Mouse (Mus musculus) midbrain, embryonic 13.5 days (tissue): ENCODE results near the gene Rsf1. TPM values are rescaled to one million over a fixed set of nuclear protein-coding genes. Genes with fewer than 3 reads are reported as not detected.

Experiments used
- ATAC-seq: fragments of 200-750 bp; cut with Nextera tagmentation; 2 replicates; pipeline ENCODE4 v1.8.0; 2017; ENCODE audit warnings: mild to moderate bottlenecking, moderate TSS enrichment, moderate library complexity
- H3K27ac ChIP-seq: fragments of 300-500 bp; sonication (generic); 2 replicates; pipeline ENCODE4 v1.5.1; 2015; ENCODE audit warnings: inconsistent platforms, mild to moderate bottlenecking, moderate library complexity
- H3K27me3 ChIP-seq: fragments of 300-500 bp; sonication (generic); 2 replicates; pipeline ENCODE4 v1.6.1; 2015; ENCODE audit warnings: mild to moderate bottlenecking, inconsistent platforms
- H3K36me3 ChIP-seq: fragments of 300-500 bp; sonication (generic); 2 replicates; pipeline ENCODE4 v1.6.1; 2015; ENCODE audit warnings: mild to moderate bottlenecking, inconsistent platforms
- H3K4me1 ChIP-seq: fragments of 300-500 bp; sonication (generic); replicated peaks from 2 replicates; pipeline ENCODE4 v1.6.1; 2015; ENCODE audit warnings: inconsistent platforms
- H3K4me2 ChIP-seq: fragments of 300-500 bp; sonication (generic); replicated peaks from 2 replicates; pipeline ENCODE4 v1.6.1; 2015; ENCODE audit warnings: moderate library complexity, mild to moderate bottlenecking, inconsistent platforms
- H3K4me3 ChIP-seq: fragments of 300-500 bp; sonication (generic); replicated peaks from 2 replicates; pipeline ENCODE4 v1.5.1; 2015; ENCODE audit warnings: mild to moderate bottlenecking, inconsistent platforms
- H3K9ac ChIP-seq: fragments of 300-500 bp; sonication (generic); replicated peaks from 2 replicates; pipeline ENCODE4 v1.6.1; 2015; ENCODE audit warnings: mild to moderate bottlenecking, inconsistent platforms
- H3K9me3 ChIP-seq: fragments of 300-500 bp; sonication (generic); 2 replicates; pipeline ENCODE4 v1.6.1; 2016; ENCODE audit warnings: mild to moderate bottlenecking, inconsistent platforms
- WGBS: fragments of 180-500 bp; shearing (Covaris S2); methylation state at CpG from one replicate; pipeline ENCODE4 v1.1.7; 2015; 5-methylcytosine and 5-hydroxymethylcytosine counted together
- polyA plus RNA-seq: library from polyadenylated mRNA; unstranded; fragments of >200 nt; fragmentation: Nextera tagmentation; extraction: Ambion mirVana; gene quantifications from 2 replicates; pipeline ENCODE4 v1.2.1, GENCODE M21; 2015

The Rsf1 gene
- polyA plus RNA-seq, 1 experiment from 2014 or later = 35.6 TPM

DNA sequence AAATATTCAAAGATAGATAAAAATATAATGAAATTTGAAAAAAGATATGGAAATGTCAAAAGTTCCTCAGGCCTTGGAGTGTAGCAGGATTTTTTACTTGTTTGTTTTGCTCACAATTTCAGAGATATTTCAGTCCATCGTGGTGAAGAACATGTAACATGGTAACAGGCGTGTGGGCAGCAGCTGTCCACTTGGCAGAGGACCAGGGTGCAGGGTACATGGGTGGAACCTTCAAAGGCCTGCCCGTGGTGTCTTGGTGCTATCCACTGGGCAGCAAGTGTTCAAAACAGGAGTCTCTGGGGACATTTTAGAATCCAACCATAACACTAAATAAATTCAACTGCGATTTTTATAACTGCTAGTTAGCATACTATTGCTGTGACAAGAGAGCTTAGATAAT lies 127.4 kb downstream of the Rsf1 start:
- H3K4me1 ChIP-seq = no peaks in the 10 kb centered on the region; the same call in 1 of the 2 replicates
- H3K27me3 ChIP-seq = no peaks in the 10 kb centered on the region
- H3K4me3 ChIP-seq = no peak overlapping the region
- peaks cover 6% of the 10 kb centered on the region for H3K36me3 ChIP-seq
- no peak overlapping the region for H3K9ac ChIP-seq
- ATAC-seq = no peak
- 91% methylated on average over 4 of the region's 4 CpGs for WGBS
- H3K4me2 ChIP-seq = no peak overlapping the region
- no peaks in the 10 kb centered on the region for H3K9me3 ChIP-seq
- no peak overlapping the region for H3K27ac ChIP-seq

DNA sequence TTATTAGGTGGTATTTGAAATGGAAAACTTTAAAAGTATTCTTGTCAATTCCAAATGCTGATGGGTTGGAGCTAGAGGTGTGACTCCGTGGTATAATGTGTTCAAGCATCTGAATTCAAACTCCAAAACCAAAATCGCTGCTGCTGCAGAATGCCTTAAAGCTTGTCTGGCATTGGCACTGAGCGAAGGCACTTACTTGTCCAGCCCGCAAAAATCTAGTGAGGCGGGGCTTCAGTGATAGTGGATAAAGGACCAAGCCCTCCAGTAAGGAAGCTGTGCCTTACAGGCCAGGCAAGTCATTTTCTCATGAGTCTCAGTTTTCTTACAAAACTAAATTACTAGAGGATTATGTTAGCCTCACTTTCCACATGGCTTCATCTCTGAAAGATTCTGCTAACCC lies 128.1 kb downstream of the Rsf1 start:
- no peak overlapping the region for H3K4me3 ChIP-seq
- peaks cover 11% of the 10 kb centered on the region for H3K36me3 ChIP-seq
- ATAC-seq = no peak
- H3K27me3 ChIP-seq = no peaks in the 10 kb centered on the region
- 96% methylated on average over 5 of the region's 5 CpGs for WGBS
- H3K27ac ChIP-seq = no peak overlapping the region
- no peaks in the 10 kb centered on the region; the same call in 1 of the 2 replicates for H3K4me1 ChIP-seq
- H3K9ac ChIP-seq = no peak overlapping the region
- H3K9me3 ChIP-seq = no peaks in the 10 kb centered on the region
- no peak overlapping the region for H3K4me2 ChIP-seq

DNA sequence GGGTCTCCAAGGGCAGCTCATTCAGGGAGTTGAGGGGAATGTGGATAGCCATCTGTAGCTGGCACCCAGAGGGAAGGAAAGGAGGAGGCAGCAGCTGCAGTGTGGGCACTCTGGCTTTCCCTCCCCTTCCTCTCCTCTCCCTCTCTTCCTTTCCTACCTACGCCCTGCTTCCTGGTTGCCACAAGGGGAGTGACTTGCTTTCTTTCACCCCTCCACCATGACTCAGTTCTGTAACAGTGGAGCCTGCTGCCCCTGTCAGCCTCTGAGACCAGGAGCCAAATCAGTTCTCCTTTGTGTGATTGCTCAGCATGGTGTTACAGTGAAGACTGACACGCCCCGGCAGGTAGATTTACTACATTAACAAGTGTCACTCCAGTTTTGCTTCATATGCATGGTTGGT lies 129.5 kb downstream of the Rsf1 start:
- Histone ChIP-seq H3K4me2 (no peak overlapping the region), H3K9ac (no peak overlapping the region), H3K36me3 (peaks cover 20% of the 10 kb centered on the region), H3K9me3 (no peaks in the 10 kb centered on the region), H3K4me1 (no peaks in the 10 kb centered on the region), H3K27ac (no peak overlapping the region), H3K27me3 (no peaks in the 10 kb centered on the region), H3K4me3 (no peak overlapping the region)
- over 99% methylated on average over 3 of the region's 3 CpGs for WGBS
- no peak for ATAC-seq

DNA sequence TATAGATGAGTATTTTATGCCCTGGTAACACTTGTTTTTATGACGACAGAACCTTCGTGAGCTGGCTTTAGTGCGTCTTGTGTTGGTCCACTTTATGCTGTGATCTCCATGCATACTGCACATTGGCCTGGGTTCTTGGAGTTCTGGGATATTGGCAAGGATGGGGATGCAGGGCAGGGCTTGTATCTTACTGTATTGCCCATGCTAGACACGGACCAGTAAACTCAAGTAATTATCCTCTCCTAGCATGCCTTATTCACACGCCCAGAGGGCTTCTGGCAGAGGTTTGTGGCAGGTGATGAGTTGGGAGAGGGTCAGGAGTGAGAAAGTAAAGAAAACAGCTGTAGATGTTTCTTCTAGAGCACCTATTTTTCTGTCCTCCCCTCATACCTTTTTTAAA lies 135.0 kb downstream of the Rsf1 start:
- 97% methylated on average over 5 of the region's 5 CpGs for WGBS
- no peak for ATAC-seq
- H3K4me3 ChIP-seq = no peak overlapping the region
- H3K36me3 ChIP-seq = peaks cover 70% of the 10 kb centered on the region
- H3K27ac ChIP-seq = no peak overlapping the region
- no peaks in the 10 kb centered on the region for H3K4me1 ChIP-seq
- H3K9me3 ChIP-seq = no peaks in the 10 kb centered on the region
- H3K4me2 ChIP-seq = no peak overlapping the region
- H3K27me3 ChIP-seq = no peaks in the 10 kb centered on the region
- no peak overlapping the region for H3K9ac ChIP-seq

DNA sequence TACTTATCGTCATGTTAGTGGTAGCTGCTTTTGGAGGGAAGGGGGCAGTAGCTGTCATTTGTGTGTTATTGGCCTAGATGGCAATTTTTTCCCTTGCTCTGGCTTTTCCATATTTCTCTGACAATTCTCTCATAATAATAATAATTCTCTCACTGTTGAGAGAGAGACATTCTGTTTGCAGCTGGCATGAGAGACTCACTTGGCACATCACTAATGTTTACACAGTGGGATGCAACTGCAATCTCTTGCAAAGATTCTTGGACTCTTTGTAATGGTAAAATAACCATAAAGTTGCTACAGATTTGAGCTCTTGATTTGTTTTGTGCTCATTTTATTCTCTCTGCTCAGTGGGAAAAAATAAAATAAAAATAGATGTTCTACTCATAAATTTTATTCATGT lies 137.6 kb downstream of the Rsf1 start:
- no peak overlapping the region for H3K9ac ChIP-seq
- no peak overlapping the region for H3K4me2 ChIP-seq
- H3K36me3 ChIP-seq = peaks cover 75% of the 10 kb centered on the region
- no peak for ATAC-seq
- WGBS = 96% methylated on average over 1 of the region's 1 CpGs
- H3K4me3 ChIP-seq = no peak overlapping the region
- H3K27ac ChIP-seq = no peak overlapping the region
- no peaks in the 10 kb centered on the region for H3K9me3 ChIP-seq
- no peaks in the 10 kb centered on the region for H3K27me3 ChIP-seq
- no peaks in the 10 kb centered on the region for H3K4me1 ChIP-seq

DNA sequence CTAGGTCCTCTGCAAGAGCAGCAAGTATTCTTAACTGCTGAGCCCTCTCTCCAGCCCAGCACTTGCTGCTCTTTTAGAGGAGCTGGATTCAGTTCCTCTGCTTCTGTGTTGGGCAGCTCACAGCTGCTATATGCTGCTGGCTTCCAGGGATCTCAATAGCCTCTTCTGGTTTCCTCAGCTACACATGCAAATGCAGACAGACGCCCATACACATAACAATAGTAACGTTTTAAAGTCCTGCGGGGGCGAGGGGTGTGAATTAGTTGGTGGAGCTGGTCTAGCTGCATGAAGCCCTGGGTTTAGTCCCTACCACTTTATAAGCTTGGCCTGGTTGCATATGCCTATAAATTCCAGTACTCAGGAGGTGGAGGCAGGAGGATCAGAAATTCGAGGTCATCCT lies 139.4 kb downstream of the Rsf1 start:
- H3K4me1 ChIP-seq = no peaks in the 10 kb centered on the region
- WGBS = 74% methylated on average over 5 of the region's 5 CpGs
- H3K9ac ChIP-seq = no peak overlapping the region
- peaks cover 72% of the 10 kb centered on the region for H3K36me3 ChIP-seq
- no peak for ATAC-seq
- H3K4me3 ChIP-seq = no peak overlapping the region
- no peaks in the 10 kb centered on the region for H3K27me3 ChIP-seq
- H3K9me3 ChIP-seq = no peaks in the 10 kb centered on the region
- H3K4me2 ChIP-seq = no peak overlapping the region
- H3K27ac ChIP-seq = no peak overlapping the region

DNA sequence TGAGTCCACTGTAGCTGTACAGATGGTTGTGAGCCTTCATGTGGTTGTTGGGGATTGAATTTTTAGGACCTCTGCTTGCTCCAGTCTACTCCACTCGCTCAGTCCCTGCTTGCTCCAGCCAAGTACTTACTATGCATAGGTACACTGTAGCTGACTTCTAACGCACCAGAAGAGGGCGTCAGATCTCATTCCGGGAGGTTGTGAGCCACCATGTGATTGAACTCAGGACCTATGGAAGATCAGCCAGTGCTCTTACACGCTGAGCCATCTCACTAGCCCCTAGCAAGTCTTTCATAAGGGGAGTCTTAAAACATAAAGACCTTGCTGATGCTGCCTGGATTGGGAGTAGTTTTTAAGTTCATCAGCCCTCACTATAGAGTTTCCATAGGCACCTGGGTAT lies 140.4 kb downstream of the Rsf1 start:
- 85% methylated on average over 5 of the region's 5 CpGs for WGBS
- Histone ChIP-seq H3K4me1 (no peaks in the 10 kb centered on the region), H3K9ac (no peak overlapping the region), H3K27me3 (no peaks in the 10 kb centered on the region), H3K36me3 (peaks cover 63% of the 10 kb centered on the region), H3K27ac (no peak overlapping the region), H3K4me3 (no peak overlapping the region), H3K4me2 (no peak overlapping the region), H3K9me3 (no peaks in the 10 kb centered on the region)
- ATAC-seq = no peak

DNA sequence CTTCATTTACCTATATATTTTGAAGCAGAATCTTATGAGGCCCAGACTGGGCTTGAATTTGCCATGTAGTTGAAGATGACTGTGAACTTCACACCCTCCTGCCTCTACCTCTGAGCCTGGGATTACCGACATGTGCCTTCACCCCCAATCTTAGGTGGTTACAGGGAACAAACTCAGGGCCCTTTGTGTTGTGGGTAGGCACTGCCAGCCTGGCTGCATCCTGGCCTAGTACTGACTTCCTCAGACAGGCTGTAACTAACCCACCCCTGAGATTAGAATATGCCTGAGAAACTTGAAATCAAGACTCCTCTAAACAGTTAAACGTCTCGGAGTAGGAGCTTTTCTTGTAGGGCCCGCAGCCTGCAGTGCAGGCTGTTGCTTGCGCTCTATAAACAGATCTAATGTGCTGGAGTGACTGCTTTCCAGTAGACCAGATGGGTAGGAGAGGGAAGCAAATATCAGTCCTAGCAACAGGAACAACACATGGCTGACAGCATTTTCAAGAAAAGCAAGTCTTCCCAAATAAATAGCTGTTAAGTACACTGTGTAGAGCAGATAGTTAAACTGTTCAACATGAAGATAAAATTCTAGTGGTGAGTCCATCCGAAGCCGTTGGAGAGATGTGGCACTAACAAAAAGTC lies 142.7 kb downstream of the Rsf1 start:
- no peaks in the 10 kb centered on the region for H3K9me3 ChIP-seq
- H3K27ac ChIP-seq = no peak overlapping the region
- WGBS = 91% methylated on average over 7 of the region's 7 CpGs
- no peak overlapping the region for H3K9ac ChIP-seq
- H3K4me1 ChIP-seq = no peaks in the 10 kb centered on the region
- no peak overlapping the region for H3K4me3 ChIP-seq
- peaks cover 58% of the 10 kb centered on the region for H3K36me3 ChIP-seq
- ATAC-seq = no peak
- no peak overlapping the region for H3K4me2 ChIP-seq
- H3K27me3 ChIP-seq = no peaks in the 10 kb centered on the region

DNA sequence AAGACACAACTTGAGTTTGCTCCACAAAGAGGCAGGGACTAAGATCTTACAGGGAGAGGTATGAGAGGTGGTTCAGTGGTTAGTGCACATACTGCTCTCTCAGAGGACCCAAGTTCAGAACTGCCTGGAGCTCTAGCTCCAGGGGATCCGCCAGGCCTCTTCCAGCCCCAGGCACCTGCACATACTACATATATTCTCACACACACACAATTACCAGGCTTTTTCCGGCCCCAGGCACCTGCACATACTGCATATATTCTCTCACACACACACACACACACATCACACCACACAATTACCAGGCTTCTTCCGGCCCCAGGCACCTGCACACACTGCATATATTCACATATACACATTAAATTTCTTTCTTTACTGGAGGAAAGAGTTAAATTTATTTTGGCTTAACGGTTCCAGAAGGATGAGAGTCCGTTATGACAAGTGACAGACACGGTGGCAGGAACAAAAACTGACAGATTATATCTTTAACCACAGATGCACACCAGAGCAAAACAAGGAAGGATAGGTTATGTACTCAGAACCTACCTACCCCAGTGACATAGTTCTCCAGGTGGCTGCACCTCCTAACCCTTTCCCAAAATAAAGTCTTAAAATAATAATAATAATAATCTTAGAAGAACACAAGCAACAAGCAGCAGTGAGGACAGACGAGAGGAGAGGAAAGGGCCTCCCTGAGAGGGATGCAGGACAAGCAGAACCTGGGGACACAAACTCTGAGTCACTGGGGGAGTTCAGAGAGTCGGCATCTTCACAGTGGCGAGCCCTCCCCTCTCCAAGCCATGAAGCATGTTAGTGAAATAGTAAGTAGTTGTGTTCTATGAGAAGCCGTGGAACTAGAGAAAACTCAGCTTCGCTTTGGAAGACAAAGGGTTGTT lies 144.2 kb downstream of the Rsf1 start:
- Histone ChIP-seq H3K4me2 (no peak overlapping the region), H3K9me3 (no peaks in the 10 kb centered on the region), H3K36me3 (peaks cover 45% of the 10 kb centered on the region), H3K4me1 (peaks cover 9% of the 10 kb centered on the region), H3K9ac (no peak overlapping the region), H3K27ac (no peak overlapping the region), H3K27me3 (no peaks in the 10 kb centered on the region), H3K4me3 (no peak overlapping the region)
- no peak for ATAC-seq
- WGBS = 90% methylated on average over 11 of the region's 11 CpGs

DNA sequence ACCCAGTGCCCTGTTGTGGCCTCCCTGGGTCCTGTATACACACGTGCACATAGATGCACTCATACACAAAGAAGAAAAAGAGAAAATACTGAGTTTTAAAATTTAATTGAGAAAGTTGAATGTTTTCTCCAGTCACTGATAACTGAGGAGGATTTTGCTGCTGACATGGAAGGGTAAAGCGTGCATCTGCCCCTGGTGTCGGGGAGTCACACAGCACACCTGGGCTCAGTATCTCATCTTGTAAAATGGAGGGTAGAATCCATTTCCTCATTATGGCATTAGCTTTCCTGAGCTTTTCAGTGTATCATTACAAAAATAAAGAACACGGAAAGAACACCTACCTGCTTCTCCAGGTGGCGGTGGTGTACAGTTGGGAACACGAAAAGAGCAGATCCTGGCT lies 145.7 kb downstream of the Rsf1 start:
- Histone ChIP-seq H3K9ac (no peak overlapping the region), H3K4me3 (no peak overlapping the region), H3K27ac (no peak overlapping the region), H3K4me1 (peaks cover 16% of the 10 kb centered on the region), H3K27me3 (no peaks in the 10 kb centered on the region), H3K4me2 (no peak overlapping the region), H3K36me3 (peaks cover 32% of the 10 kb centered on the region), H3K9me3 (no peaks in the 10 kb centered on the region)
- WGBS = 96% methylated on average over 6 of the region's 6 CpGs
- ATAC-seq = no peak

DNA sequence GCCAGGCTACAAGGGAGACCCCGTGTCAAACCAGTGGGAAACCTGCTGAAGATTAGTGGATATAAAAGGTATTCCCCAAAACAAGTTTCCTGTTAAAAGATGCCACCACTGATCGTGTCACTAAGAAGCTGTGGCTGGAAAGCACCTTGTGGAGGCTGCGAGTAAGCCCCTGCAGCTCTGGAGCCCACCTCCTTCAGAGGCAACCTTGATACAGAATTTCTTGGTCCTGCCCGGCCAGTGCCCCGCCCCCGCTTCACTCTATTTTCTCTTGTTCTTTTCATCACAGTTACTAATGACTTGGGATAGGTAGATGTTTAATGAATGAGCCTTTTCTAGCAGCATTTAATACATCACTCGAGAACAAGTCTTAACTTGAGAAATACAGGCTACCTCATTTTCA lies 146.4 kb downstream of the Rsf1 start:
- Histone ChIP-seq H3K4me2 (no peak overlapping the region), H3K9ac (no peak overlapping the region), H3K27me3 (no peaks in the 10 kb centered on the region), H3K27ac (no peak overlapping the region), H3K9me3 (no peaks in the 10 kb centered on the region), H3K4me3 (no peak overlapping the region), H3K4me1 (peaks cover 16% of the 10 kb centered on the region), H3K36me3 (peaks cover 27% of the 10 kb centered on the region)
- no peak for ATAC-seq
- WGBS = 80% methylated on average over 7 of the region's 7 CpGs

DNA sequence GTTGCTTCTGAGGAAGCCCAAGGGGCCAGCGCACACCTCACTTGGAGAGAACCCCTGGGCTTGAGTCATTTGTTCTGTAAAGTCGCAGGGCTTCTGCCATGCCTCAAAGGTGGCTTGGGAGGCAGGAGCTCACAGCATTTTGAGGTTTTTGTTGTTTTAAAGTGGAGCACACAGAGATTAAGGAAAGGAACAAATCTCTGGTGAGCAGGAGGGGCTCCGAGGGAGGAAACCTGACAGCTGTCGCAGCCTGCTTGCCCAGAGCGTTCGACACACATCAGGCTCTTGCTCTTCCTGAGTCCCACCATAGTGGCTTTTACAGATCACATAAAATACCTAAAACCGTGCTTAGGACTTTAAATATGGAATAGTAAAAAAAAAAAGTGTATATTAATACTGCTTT lies 147.1 kb downstream of the Rsf1 start:
- peaks cover 16% of the 10 kb centered on the region for H3K4me1 ChIP-seq
- H3K4me2 ChIP-seq = no peak overlapping the region
- no peaks in the 10 kb centered on the region for H3K9me3 ChIP-seq
- H3K4me3 ChIP-seq = no peak overlapping the region
- H3K27ac ChIP-seq = no peak overlapping the region
- no peak overlapping the region for H3K9ac ChIP-seq
- peaks cover 25% of the 10 kb centered on the region for H3K36me3 ChIP-seq
- no peaks in the 10 kb centered on the region for H3K27me3 ChIP-seq
- ATAC-seq = no peak
- WGBS = 69% methylated on average over 7 of the region's 7 CpGs
